Mouse (Mus musculus): ENCODE data around the gene Ubr7.

Ubr7 gene

DNA sequence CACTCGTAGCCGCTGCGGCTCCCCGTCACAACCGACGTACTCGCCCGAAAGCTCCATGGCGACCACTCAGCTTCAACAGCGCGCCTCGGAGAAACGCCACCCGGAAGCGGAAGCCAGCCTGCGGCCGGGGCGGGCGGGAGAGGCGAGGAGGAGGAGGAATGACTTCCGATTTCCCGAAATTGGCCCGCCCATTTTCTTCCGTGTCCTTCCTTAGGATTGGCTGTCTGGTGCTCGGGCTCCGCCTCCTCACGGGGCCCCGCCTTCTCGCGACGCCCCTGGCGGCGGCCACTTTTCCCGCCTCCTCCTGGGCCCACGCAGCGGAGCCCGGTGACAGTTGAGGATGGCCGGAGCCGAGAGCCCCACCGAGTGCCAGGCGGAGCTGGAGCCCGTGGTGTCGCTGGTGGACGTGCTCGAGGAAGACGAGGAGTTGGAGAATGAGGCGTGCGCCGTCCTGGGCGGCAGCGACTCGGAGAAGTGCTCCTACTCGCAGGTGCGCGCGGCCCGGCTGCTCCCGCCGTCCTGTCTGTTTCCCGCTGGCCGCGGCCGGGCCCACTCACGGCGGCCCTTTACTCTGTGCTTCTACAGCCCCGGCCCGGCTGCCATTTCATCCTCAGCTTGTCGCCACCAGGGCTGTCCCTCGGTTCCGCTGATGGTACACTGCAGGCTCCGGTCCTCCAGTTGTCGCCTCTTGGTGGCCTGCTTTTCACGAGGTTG lies at the start of gene Ubr7, which contains the start of the genes Gm28051 and Gon7:
TSS of gene Ubr7 (plus strand) at position 279 of the 714 bp plus-strand sequence.
TSS of gene Gm28051 (minus strand) at position 77 of the 714 bp plus-strand sequence.
TSS of gene Gon7 (minus strand) at position 115 of the 714 bp plus-strand sequence.
- DNase-seq (ENCODE audit: low spot score) = peak; percentile 98

DNA sequence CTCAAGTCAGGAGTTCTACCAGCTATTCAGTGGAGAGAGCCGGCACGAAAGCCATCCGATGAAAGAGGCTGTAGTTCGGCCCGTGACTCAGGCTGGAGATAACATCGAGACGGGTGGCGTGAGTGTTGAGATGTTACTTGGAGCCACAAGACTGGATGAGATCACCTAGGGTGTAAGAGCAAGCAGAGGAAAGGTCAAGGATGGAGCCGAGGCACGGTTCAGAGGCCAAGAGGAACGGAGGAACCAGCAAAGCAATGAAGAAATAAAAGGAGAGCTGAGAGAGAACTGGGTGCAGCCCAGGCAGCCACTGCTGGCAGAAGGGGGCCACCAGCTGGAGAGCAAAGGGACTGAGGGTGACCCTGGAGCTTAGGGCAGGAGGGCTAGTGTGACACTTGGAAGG lies 49.5 kb upstream of the Ubr7 start:
- DNase-seq (ENCODE audit: low spot score) = peak; percentile 30

DNA sequence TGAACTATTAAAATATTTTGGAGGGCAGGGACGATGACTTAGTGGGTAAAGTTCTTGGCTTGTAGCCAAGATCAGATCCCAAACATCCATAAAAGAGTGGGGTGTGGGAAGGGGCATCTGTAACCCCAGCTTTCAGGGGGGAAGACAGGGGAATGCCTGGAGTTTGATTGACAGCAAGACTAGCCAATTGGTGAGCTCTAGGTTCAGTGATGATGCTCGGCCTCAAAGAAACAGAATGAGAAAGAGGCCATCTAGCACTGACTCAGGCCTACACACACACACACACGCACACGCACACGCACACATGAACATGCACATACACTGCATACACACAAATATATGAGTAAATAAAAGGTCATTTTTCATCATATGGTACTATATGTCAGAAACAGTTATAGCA lies 47.9 kb upstream of the Ubr7 start:
- no peak for DNase-seq (ENCODE audit: low spot score)

DNA sequence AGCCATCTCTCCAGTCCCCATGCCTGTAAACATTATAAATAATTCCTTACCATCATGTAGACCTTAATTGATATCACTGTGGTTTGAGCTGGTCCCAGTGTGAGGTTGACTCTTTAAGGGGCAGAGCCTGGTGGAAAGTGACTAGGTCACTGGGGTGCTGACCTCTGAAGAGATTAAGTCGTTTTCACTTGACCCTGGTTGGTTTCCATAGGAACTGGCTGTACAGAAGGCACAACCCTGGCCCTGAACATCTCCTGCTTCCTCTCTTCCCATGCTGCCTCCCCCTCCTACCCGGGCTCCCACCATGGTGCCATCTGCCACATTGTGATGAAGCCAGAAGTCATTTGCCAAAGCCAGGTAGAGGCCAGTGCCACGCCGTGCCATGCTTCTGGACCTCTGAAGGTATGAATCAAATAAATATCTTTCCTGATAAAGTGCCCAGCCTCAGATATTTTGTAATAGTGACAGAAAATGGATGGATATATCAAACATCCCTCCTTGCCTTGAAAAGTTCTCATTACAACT lies 46.9 kb upstream of the Ubr7 start:
- DNase-seq (ENCODE audit: low spot score) = no peak

DNA sequence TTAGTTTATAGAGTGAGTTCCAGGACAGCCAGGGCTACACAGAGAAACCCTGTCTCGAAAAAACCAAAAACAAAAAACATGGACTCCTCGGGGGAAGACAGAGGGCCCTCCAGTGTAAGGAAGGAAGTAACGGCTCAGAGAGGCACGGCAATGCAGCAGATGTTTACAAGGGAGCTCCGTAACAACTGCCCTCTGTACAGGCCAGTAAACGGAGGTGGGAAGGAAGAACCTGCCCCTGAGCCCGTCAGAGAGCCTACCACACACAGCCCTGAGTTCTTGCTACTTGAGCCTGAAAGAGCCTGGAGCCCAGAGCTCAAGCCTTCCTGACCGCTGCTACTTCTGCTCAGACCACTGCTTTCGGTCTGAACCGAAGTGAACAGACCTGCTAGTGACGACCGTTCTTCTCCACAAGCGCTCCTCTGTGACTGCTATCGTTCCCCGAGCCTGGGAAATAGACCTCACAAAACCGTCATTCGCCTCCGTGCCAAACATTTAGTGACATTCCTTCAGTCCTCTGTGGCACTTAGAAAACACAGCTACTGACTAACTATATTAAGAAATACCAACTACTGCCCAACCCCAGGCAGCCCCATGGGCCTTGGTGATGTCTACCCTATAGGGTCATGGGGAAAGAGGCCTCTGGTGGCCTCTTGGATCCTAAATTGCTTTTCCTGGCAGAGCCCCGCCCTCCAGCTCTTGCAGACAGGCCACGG lies 44.5 kb upstream of the Ubr7 start:
- no peak for DNase-seq (ENCODE audit: low spot score)

DNA sequence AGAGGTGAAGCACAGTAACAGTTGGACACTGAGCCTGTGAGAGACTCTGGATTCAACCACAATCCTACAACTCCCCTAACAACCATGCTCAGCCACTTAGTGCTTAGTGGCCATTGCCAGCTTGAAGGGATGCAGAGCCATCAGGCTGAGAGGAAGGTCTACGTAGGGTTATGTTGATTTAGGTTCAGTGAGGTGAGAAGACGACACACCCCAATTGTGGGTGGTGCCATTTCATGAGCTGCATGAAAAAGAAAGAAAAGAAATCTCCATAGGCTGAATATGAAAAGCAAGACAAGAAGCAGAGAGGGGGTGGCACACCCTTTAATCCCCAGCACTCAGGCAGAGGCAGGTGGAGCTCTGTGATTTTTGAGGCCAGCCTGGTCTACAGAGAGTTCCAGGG lies 43.7 kb upstream of the Ubr7 start:
- DNase-seq (ENCODE audit: low spot score) = no peak

DNA sequence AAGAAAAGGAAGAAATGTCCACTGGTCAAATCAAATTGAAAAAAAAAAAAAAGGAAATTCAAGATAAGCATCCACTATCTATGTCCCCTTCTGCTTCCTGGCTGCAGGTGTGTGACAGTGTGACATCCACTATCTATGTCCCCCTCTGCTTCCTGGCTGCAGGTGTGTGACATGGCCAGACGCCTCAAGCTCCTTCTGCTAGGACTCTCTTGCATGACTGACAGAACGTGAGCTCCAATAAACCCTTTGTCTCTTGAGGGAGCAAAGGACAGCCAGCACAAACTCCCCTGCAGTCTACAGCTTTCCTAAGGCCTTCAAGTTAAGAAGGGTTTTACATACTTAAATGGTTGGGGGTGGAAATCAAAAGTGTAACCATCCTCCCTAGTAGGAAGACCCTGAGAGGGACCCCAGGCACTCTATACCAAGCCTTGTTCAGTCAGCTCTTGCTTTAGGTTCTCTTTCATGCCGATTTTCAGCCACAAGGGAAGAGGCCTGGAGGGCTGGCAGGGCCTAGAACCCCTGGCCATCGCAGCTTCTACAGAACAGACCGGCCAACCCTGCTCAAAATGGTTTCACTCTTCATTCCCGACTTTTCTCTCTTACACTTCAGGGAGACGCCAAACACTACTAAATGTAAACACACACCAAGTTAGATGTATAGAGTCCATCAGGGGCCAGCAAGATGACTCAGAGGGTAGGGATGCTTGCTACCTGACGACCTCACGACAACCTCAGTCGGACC lies 42.9 kb upstream of the Ubr7 start:
- DNase-seq (ENCODE audit: low spot score) = no peak

DNA sequence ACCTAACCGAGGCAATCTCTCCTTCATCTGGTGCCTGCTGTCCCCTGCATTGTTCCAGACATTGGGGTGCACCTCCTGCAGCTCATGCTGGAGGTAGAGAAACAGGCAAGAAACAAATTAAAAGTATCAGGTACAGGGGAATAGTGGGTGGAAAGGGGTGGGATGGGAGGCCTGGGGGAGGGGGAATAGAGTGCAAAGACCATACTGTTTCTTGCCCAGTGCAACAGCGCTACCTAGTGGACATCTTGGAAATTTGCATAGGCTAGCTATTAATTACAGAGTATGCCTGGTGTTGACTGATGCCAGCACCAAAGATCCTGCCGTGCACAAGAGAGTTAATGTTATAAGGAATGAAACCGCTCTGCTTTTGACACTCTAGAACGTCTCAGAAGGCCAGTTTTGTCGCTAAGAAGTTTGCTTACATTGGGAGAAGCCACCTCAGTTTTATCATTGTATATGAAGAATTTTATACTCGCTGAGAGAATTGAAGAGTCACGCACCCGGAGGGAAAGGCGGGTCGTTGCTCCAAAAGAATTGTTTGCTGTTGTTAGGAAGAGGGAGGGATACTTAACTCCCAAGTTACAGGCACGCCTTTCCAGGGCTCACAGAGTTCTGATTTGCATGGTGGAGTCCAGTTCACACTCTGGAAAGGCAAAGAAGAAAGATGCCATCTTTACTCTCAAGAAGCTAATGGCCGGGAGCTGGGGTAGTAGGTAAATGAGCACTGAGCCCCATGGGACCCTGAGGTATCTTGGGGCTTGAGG lies 38.0 kb upstream of the Ubr7 start:
- peak; percentile 68 for DNase-seq (ENCODE audit: low spot score)

DNA sequence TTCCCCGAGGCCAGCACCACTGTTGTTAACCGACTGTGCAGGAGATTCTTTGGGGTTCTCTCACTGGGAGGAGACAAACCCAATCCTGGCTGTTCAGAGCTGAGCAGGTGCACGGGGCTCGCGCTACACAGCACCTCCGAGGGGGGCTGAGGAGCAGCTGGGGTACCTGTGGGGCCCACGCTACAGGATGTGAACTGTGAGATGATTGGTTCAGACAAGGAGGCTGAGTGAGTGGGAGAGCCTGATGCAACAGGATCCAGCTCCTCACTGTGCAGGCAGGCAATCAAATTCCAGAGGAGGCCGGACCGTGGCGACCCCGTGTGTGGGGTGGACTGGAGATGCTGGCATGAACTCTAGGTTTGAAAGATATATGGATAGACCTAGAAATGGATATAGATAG lies 35.3 kb upstream of the Ubr7 start:
- no peak for DNase-seq (ENCODE audit: low spot score)

DNA sequence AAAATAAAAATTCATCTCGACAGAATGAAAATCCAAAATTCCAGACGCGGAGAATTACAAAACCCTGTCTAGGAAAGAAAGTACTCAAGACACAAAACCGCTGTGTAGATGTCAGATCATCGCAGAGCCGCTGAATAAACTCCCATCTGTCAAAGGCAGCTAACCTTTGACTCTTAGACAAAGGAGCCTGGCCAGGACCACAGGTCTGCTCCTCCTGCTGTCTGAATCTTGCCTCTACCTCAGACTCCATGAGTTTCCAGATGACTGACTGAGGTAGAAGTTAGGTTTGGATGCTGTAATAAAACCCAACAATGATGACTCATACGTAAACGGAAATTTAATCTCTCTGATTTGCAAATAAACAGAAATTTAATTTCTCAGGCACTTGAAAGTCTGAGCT lies 34.8 kb upstream of the Ubr7 start:
- DNase-seq (ENCODE audit: low spot score) = no peak

DNA sequence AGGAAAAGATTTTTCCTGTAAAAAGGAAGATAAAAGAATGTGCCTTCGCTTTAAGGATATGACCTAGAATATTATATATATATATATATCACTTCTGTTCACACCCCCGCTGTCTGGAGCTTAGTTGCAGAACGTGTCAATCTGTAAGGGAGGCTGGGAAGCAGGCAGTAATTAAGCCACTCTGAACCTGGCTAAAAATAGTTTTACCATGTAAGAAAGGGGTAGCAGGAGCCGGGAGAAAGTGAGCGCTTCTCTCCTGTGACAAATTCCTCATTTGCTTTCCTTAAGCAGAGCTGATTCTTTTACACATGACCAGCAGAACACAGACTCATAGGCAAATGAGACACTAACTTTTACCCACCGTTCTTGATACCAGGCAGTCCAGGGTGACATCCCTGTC lies 33.9 kb upstream of the Ubr7 start:
- DNase-seq (ENCODE audit: low spot score) = no peak

DNA sequence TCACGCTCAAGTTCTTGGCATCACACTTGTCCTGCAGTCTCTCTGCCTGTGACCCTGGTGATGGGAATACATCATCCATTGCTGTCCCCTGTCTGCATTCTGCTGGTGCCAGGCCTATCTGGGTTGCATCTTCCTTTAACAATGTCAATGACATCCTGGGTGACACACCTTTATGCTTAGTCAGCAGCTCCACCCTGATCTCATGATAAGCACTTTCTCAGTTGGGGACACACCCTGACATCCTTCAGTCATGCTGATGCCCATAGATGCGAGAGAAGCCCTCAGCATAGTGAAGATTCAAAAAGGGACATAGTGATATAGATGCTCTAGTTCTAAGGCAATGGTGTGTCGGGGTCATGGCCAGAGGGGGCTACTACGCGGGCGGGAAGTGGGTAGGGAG lies 32.6 kb upstream of the Ubr7 start:
- DNase-seq (ENCODE audit: low spot score) = no peak

DNA sequence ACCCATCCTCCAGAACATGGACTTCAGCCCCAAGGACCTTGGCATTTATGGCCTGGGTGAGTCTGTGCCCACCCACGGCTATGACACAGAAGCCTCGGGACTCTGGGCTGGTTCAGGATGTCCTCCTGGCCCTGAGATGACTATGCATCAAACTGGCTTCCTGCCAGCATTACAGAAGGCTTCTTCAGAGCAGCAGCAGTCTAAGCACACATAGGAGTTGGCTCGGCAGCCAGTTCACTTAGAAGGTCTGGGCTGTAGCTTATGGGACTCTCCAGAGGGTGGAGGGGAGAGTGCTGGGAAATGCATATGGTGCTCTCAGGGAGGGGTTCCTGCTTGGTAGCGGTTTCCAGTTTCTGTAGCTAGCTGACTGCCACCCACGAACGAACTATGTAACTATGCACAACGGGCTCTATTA lies 32.0 kb upstream of the Ubr7 start:
- no peak for DNase-seq (ENCODE audit: low spot score)

DNA sequence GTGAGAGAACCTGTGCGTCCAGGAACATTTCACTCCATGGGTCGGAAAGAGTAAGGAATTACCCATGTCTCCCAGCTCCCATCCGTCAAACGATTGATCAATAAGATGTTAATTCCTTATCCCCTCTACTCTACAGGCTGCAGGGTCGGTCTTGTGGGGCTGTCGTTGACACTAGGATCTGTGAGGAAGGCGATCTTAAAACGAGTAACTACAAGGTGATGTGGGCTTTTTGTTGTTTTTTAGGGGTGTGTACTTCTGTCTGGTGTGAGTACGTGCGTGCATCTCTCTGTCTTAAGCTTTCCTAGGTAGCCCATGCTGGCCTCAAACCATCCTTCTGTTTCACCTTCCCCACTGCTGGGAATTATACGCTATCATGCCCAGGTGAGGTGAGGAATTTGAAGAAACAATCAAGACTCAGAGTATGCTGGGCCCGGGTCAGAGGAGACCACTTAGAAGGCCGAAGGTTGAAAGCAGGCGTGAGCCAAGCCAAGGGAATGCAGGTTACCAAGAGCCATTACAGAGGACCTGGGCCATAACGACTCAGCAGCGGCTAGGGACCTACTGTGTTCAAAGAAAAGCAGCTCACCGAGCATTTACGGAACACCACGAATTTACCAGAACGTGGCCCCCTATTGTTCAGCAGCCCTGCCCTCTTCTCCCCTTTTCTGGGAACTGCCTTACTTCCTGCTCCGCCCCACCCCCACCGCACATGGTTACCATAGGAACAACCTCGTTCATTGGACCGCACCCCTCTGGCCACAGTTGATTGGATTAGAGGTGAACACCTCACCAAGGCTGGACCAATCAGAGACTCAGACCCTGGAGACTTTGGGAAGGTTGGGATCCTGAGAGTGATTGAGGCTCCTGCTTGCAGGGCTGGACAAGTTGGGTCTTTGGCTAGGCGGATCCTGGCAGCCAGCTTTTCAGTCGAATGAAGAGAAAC lies 27.6 kb upstream of the Ubr7 start:
- DNase-seq (ENCODE audit: low spot score) = no peak

DNA sequence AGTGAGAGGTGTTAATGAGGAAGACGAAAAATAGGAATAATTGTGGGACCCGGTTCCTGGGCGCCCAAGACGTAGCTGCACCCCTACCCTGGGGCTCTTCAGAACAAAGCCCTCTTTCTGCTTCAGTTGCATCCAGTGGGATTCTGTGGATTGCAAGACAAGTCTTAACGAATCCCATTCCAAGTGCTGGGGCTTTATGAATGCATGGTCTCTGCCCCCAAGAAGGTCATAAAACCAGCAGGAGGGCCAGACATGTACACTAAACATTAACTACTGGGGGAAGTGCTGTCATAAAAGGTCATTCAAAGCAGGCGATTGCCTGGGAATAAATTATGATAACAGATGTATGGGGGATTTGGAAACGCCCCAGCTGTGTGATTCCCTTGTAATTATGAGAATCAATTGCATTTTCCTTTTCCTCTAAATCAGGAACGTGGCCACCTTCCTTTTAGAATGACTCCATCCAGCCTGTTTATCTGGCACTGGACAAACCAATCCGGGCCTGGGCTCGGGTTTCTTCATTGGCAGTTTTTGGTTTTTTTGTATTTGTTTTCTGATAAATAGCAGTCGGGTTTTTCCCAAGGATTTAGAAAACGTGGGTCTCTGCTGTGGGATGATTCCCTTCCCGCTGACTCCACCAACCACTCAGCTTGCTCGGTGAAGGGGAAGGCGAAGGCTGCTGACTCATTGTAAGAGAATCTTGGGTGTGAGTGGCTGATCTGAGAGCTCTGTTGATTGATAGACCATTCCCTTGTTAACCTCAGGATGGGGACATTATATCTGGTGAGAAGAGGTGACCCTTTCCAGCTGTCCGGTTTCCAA lies 26.8 kb upstream of the Ubr7 start:
- no peak for DNase-seq (ENCODE audit: low spot score)

DNA sequence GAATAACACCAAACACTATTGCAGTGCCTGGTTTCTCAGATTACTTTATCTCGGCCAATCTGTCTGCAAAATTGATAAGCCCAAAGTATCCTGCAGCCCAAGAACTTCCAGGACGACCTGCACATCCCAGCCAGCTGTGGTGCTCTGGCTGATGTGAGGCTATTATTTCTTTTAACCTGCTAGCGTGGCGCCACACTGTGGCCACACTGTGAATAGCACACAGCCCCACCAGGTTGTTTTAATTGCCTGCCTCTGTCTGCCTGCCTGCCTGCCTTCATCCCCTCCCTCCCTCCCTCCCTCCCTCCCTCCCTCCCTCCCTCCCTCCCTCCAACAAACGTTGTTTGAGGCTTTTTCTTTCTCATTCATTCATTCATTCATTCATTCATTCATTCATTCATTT lies 24.4 kb upstream of the Ubr7 start:
- peak; percentile 52 for DNase-seq (ENCODE audit: low spot score)

DNA sequence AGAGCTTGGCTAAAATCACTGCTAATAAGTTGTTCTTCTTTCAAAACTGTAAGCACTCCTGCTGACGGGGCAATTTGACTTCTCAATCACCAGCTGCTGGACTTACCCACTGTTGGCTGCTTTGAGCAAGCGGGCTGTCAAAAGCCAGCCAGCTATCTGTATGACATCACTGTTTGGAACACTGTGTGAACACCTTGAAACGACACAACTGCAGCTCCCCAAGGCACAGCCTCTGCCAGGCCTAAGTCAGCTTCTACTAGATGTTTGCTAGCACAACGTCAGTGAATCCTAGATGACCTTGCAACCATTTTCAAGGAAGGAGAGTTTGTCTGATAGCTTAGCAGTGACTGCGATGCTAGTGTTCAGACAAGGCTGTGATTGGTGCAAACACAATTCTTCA lies 18.7 kb upstream of the Ubr7 start:
- no peak for DNase-seq (ENCODE audit: low spot score)

DNA sequence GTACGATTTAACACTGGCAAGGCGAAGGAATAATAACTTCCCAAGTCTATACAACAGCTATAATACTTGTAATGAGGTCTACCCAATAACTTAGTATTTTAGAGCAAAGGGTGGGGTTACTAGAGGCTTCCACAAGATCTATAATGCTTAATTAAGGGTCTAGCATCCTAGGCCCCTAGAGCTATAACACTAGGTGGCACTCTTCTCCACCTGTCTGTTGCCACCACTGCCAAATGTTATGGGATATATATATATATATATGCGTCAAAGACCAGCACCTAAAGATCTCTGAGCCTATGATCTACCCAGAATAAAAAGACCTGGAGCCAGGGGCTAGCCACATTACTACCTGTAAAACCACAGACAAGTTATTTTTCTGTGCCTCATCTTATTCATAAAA lies 17.5 kb upstream of the Ubr7 start:
- no peak for DNase-seq (ENCODE audit: low spot score)

DNA sequence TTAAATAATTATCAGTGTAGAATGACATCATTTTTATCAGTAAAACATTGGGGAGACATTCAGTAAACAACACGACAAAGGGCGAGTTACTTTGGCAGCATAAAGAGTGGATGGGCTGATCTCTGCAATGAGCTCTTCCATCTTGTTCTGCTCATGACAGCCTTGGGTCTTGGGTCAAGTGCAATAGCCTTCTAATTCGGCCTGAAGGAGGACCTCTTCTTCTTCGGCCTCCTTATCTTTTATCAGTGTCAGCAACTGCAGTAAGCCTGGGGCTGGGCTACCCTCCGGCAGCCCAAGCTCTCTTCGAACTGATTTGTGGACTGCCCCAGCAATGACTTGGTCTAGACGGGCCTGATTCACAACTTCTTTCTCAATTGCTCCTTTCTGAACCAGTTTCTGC lies 15.7 kb upstream of the Ubr7 start:
- DNase-seq (ENCODE audit: low spot score) = no peak

DNA sequence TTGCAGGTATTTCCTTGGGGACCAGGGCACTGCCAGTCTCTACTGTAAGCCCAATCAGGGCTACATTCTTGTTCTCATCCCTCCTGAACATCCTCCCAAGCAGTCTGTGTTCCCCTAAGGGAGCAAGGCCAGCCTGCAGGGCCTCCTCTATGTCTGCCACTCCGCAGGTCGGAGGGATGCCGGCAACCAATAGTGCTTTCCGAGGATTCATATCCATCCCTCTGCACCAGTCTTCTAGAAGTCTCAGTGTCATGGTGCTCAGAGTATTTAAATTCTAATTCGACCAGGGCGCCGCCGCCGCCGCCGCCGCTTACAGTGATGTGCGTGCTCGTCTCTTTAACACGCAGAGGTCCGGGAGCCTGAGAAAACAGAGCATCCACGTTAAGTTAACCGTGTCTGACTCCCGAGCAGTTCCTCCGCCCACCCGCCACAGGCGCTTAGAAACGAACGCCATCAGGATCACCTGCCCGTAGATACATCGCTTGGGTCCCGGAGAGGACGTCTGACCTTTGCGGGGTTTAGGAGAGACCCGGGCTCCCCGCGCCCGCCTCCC lies 14.7 kb upstream of the Ubr7 start:
- DNase-seq (ENCODE audit: low spot score) = no peak

Data from adipocyte (in vitro differentiated cells).